Mouse (Mus musculus) forebrain, embryonic 16.5 days (tissue): ENCODE results near the gene Plekha6. TPM values are rescaled to one million over a fixed set of nuclear protein-coding genes. Genes with fewer than 3 reads are reported as not detected.
A peak's percentile ranks its signal among the peaks of the same experiment; 100 is the strongest.

Experiments
- ATAC-seq: fragments of 200-750 bp; cut with Nextera tagmentation; 2 replicates; pipeline ENCODE4 v1.8.0; 2017; ENCODE audit warnings: mild to moderate bottlenecking, moderate library complexity
- H3K27ac ChIP-seq: fragments of 300-500 bp; sonication (generic); 2 replicates; pipeline ENCODE4 v1.5.1; 2014; ENCODE audit warnings: low read length, control low read depth
- H3K27me3 ChIP-seq: fragments of 300-500 bp; sonication (generic); replicated peaks from 2 replicates; pipeline ENCODE4 v1.6.1; 2014; ENCODE audit warnings: low read length; ENCODE audit not compliant: control insufficient read depth, insufficient read depth
- H3K36me3 ChIP-seq: fragments of 300-500 bp; sonication (generic); 2 replicates; pipeline ENCODE4 v1.6.1; 2014; ENCODE audit not compliant: control insufficient read depth, insufficient read depth
- H3K4me1 ChIP-seq: fragments of 300-500 bp; sonication (generic); replicated peaks from 2 replicates; pipeline ENCODE4 v1.6.1; 2014; ENCODE audit warnings: low read length; ENCODE audit not compliant: control insufficient read depth, insufficient read depth
- H3K4me2 ChIP-seq: fragments of 300-500 bp; sonication (generic); 2 replicates; pipeline ENCODE4 v1.6.1; 2014; ENCODE audit warnings: mild to moderate bottlenecking, low read length, control low read depth
- H3K4me3 ChIP-seq: fragments of 300-500 bp; sonication (generic); replicated peaks from 2 replicates; pipeline ENCODE4 v1.5.1; 2014; ENCODE audit warnings: mild to moderate bottlenecking, low read length, control low read depth
- H3K9ac ChIP-seq: fragments of 300-500 bp; sonication (generic); replicated peaks from 2 replicates; pipeline ENCODE4 v1.6.1; 2014; ENCODE audit warnings: low read depth, low read length, control low read depth
- H3K9me3 ChIP-seq: fragments of 300-500 bp; sonication (generic); 2 replicates; pipeline ENCODE4 v1.6.1; 2016; ENCODE audit warnings: low read length; ENCODE audit not compliant: control insufficient read depth
- WGBS: fragments of 180-500 bp; shearing (Covaris S2); extraction: QIAGEN DNeasy Blood & Tissue Kit; methylation state at CpG from one replicate; pipeline ENCODE4 v1.1.7; 2014; 5-methylcytosine and 5-hydroxymethylcytosine counted together
- polyA plus RNA-seq: library from polyadenylated mRNA; unstranded; fragments of >200 nt; fragmentation: Nextera tagmentation; extraction: Ambion mirVana; gene quantifications from 2 replicates; pipeline ENCODE4 v1.2.1, GENCODE M21; 2015

Plekha6 gene
- polyA plus RNA-seq, 1 experiment from 2014 or later, result 11.7 TPM

DNA sequence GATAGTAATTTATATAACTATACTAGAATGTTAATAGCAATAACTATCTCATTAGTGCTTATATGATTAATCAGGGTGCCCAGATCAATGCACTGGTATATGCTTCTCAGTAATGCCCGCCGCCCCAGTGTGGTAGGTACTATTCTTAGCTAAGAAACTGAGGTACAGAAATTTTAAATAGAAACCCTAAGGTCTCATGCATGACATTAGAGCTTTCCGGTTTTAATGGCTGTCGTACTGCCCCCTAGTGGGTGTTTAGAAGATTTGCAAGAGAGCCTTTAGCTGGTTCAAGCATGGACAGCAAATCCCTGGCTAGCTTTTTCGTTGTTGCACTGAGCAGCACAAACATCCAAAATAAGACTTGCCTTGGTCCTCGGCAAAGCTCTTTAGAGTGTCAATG is 143.3 kb downstream of the Plekha6 start:
- ATAC-seq, result peak; percentile 9; the same call in 1 of the 2 replicates
- H3K27ac ChIP-seq, result no peak overlapping the region
- H3K4me1 ChIP-seq, result peaks cover 10% of the 10 kb centered on the region
- no peaks in the 10 kb centered on the region for H3K36me3 ChIP-seq
- WGBS, result 14% methylated on average over 6 of the region's 6 CpGs
- no peaks in the 10 kb centered on the region for H3K9me3 ChIP-seq
- H3K27me3 ChIP-seq, result no peaks in the 10 kb centered on the region
- H3K9ac ChIP-seq, result no peak overlapping the region
- no peak overlapping the region for H3K4me3 ChIP-seq
- H3K4me2 ChIP-seq, result no peak overlapping the region

DNA sequence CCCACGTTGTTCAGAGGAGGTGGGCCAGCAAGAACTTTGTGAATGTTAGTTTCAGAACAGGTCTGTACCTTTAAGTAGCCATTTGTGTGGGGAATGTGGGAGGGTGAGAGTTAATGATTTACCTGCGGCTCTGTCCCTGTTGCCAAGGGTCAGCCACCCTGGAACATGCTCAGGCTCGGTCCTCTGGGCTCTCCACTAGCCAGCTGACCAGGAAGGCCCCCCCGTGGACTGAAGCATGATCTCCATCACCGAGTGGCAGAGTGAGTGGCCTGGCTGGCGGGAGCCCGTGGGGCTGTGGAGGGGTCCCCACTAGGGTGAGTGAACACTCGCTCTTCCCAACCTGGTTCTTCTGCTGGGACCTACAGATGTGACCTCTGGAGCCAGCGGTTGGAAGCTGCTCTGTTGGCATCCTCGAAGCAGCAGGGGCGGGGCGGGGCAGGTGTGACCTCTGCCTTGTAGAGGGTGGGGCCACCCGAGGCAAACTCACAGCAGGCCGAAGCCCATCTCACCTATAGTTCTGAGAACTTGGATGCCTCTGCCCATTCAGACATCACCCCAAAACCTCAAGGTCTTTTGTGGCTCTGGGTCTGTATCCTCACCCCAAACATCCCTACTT is 145.8 kb downstream of the Plekha6 start, which contains the start of gene Golt1a:
Gene Golt1a (plus strand): TSS at position 149 of the 616 bp plus-strand sequence.
- Histone ChIP-seq H3K36me3 (no peaks in the 10 kb centered on the region), H3K4me1 (peaks cover 11% of the 10 kb centered on the region), H3K4me2 (no peak within 1 kb of the TSS), H3K27me3 (no peaks in the 10 kb centered on the region), H3K9me3 (no peaks in the 10 kb centered on the region), H3K27ac (no peak within 1 kb of the TSS), H3K4me3 (no peak within 1 kb of the TSS), H3K9ac (no peak within 1 kb of the TSS)
- 73% methylated on average over 14 of the region's 14 CpGs for WGBS
- ATAC-seq, result no peak

DNA sequence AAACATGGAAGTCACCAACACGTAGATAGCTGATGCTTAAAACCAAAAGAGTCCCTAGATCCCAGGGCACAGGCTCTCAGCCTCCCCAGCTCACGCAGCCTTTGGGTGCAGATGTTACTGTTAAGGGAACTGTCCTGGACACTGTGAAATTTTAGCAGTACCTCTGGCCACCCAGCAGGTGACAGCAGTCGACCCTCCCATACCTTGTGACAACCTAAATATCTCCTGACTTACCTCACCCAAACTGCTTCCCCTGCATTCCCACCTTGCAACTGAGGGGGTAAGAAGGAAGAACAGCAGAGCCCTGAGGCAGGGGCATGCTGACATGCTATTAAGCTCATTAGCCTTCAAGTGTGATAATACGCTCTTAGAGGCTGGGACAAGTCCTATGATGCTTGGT is 147.2 kb downstream of the Plekha6 start:
- Histone ChIP-seq H3K4me3 (no peak overlapping the region), H3K4me1 (peaks cover 11% of the 10 kb centered on the region), H3K36me3 (no peaks in the 10 kb centered on the region), H3K27ac (no peak overlapping the region), H3K9ac (no peak overlapping the region), H3K27me3 (no peaks in the 10 kb centered on the region), H3K4me2 (no peak overlapping the region), H3K9me3 (no peaks in the 10 kb centered on the region)
- 57% methylated on average over 4 of the region's 4 CpGs for WGBS
- ATAC-seq, result no peak

DNA sequence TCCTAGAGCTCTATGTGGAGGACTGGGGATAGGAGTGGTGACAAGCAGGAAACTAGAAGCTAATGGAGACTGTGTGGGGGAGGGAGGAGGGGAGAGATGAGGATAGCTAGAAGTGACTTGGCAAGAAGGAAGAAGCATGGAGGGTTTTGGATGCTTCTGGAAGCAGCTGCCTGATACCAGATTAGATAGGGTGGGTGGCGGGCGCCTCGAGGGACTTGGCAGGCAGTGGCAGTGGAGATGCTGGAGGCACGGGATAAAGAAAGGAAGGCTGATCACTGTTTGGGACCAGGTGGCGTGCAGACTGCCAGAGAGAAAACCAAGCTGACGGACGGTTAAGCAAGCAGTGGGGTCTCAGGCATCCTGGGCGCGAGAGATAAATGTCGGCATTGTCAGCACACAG is 147.9 kb downstream of the Plekha6 start:
- H3K4me2 ChIP-seq, result peak overlapping the region; percentile 6
- 7% methylated on average over 10 of the region's 10 CpGs for WGBS

GRCm38 (mm10) chr1:133314364-133314763 is 150.4 kb downstream of the Plekha6 start:
- no peaks in the 10 kb centered on the region for H3K9me3 ChIP-seq
- no peak overlapping the region for H3K27ac ChIP-seq
- peaks cover 9% of the 10 kb centered on the region for H3K4me1 ChIP-seq
- H3K9ac ChIP-seq, result no peak overlapping the region
- no peak overlapping the region for H3K4me2 ChIP-seq
- H3K4me3 ChIP-seq, result no peak overlapping the region
- H3K36me3 ChIP-seq, result no peaks in the 10 kb centered on the region
- no peak for ATAC-seq
- WGBS, result 23% methylated on average over 8 of the region's 8 CpGs
- no peaks in the 10 kb centered on the region for H3K27me3 ChIP-seq

More for the DNA sequence above, 147.9 kb downstream of the Plekha6 start:
- H3K4me3 ChIP-seq, result no peak overlapping the region
- H3K36me3 ChIP-seq, result no peaks in the 10 kb centered on the region
- H3K9me3 ChIP-seq, result no peaks in the 10 kb centered on the region
- peaks cover 10% of the 10 kb centered on the region for H3K4me1 ChIP-seq
- no peaks in the 10 kb centered on the region for H3K27me3 ChIP-seq
- peak; percentile 85 for ATAC-seq
- H3K9ac ChIP-seq, result no peak overlapping the region
- H3K27ac ChIP-seq, result peak overlapping the region; percentile 6; the same call in 1 of the 2 replicates

GRCm38 (mm10) chr1:133315775-133316174 is 151.8 kb downstream of the Plekha6 start:
- ATAC-seq, result no peak
- 88% methylated on average over 6 of the region's 6 CpGs for WGBS
- H3K27ac ChIP-seq, result no peak overlapping the region

DNA sequence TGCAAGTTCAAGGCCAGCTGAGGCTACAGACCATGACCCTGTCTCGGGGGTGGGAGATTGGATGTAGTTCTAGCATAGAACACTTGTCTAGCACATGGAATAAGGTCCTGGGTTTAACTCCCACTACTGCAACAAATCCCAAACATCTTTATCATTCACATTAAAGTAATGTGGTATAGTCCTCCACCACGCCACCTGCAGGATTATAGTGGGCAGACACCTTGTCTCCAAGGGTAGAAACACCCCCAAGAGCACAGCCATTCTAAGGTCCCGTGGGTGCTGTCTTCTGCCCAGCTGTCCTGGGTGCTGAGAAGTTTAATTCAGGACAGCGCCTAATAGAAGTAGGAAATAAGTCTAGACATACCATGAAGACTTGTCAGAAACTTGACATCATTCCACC is 152.6 kb downstream of the Plekha6 start:
- no peak overlapping the region for H3K9ac ChIP-seq
- H3K27ac ChIP-seq, result no peak overlapping the region
- H3K9me3 ChIP-seq, result no peaks in the 10 kb centered on the region
- H3K4me3 ChIP-seq, result no peak overlapping the region
- WGBS, result 84% methylated on average over 4 of the region's 4 CpGs
- no peaks in the 10 kb centered on the region for H3K36me3 ChIP-seq
- H3K4me2 ChIP-seq, result no peak overlapping the region
- ATAC-seq, result no peak
- peaks cover 12% of the 10 kb centered on the region for H3K4me1 ChIP-seq
- no peaks in the 10 kb centered on the region for H3K27me3 ChIP-seq

More at GRCm38 (mm10) chr1:133315775-133316174, 151.8 kb downstream of the Plekha6 start:
- H3K27me3 ChIP-seq, result no peaks in the 10 kb centered on the region
- no peak overlapping the region for H3K9ac ChIP-seq
- no peaks in the 10 kb centered on the region for H3K9me3 ChIP-seq
- no peak overlapping the region for H3K4me2 ChIP-seq
- peaks cover 9% of the 10 kb centered on the region for H3K4me1 ChIP-seq
- H3K36me3 ChIP-seq, result no peaks in the 10 kb centered on the region
- H3K4me3 ChIP-seq, result no peak overlapping the region

DNA sequence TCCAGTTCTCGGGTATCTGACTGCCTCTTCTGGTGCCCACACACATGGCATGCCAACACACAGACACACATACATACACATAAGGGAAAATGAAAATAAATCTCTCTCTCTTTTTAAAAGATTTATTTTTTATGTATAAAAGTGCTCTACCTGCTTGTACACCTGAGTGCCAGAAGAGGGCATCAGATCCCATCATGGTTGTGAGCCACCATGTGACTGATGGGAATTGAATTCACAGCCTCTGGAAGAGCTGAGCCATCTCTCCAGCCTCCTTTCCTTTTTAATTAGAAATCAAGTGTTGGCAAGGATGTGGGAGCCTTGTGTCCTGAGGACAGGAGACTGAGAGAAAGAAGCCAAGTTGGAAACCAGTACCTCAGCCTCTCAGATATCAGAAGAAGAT is 153.1 kb downstream of the Plekha6 start:
- no peaks in the 10 kb centered on the region for H3K36me3 ChIP-seq
- H3K4me2 ChIP-seq, result no peak overlapping the region
- H3K9me3 ChIP-seq, result no peaks in the 10 kb centered on the region
- 81% methylated on average over 1 of the region's 1 CpGs for WGBS
- H3K27ac ChIP-seq, result no peak overlapping the region
- H3K9ac ChIP-seq, result no peak overlapping the region
- peaks cover 9% of the 10 kb centered on the region for H3K4me1 ChIP-seq
- H3K27me3 ChIP-seq, result no peaks in the 10 kb centered on the region
- H3K4me3 ChIP-seq, result no peak overlapping the region
- no peak for ATAC-seq

- no peaks in the 10 kb centered on the region for H3K36me3 ChIP-seq
- 0 out of 2 replicates have a peak, but pooled peaks cover 3% of the 10 kb centered on the region for H3K4me1 ChIP-seq
- no peaks in the 10 kb centered on the region for H3K9me3 ChIP-seq
- ATAC-seq, result peak; percentile 66; the same call in 1 of the 2 replicates
- no peak within 1 kb of the TSS for H3K9ac ChIP-seq
- no peak within 1 kb of the TSS for H3K27ac ChIP-seq
- no peak within 1 kb of the TSS for H3K4me3 ChIP-seq
- H3K4me2 ChIP-seq, result no peak within 1 kb of the TSS
- H3K27me3 ChIP-seq, result no peaks in the 10 kb centered on the region
- 74% methylated on average over 13 of the region's 13 CpGs for WGBS
Measured at GRCm38 (mm10) chr1:133321267-133321925, 157.4 kb downstream of the Plekha6 start, which contains the start of gene Kiss1. Gene Kiss1, plus strand, starts transcription at chr1:133321875.
